Comparison of ENCODE assay signal across 8 mouse cellular contexts in the genomic region with DNA sequence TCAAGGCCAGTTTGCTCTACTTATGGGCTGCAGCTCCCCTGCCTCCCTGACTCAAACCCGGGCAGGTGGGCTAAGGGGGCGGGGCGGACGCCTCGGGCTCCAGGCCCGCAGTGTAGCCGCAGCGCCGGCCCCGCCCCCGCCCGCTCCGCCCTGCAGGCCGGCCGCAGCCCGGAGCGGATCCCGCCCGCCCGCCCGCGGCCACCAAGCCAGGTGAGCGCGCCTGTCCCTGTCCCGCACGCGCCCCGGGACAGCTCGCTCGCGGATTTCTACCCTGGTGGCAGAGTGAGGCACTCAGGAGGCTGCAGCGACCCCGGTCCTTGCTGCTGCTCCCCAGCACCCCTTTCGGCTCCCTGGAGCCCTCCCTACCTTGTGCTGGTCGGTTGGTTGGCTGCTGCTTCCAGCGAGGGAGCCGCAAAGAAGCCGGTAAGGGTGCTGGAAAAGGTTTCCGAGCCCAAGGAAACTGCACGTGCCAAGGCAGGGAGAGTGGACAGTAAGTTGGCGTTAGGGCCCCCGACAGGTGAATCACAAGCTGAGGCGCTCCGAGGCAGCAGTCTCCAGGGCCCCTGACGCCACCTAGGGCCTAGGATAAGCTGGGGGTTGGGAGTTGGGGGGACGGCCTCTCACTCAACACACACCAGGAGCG. TPM values are rescaled to one million over a fixed set of nuclear protein-coding genes. Genes with fewer than 3 reads are reported as not detected.
A peak's percentile ranks its signal among the peaks of the same experiment; 100 is the strongest.
DNase-seq lines count a peak whose midpoint lies in the region; ATAC-seq and TF ChIP-seq lines count a peak whose summit lies in the region.

A gene (plus strand): TSS at position 143 of the 643 bp plus-strand sequence.

- H3K4me1 ChIP-seq in heart, adult 2 months (ENCODE audit: control insufficient read depth, insufficient read depth, low read length): peaks cover 2% of the 10 kb centered on the region
- H3K4me1 ChIP-seq in embryonic facial prominence, embryonic 12.5 days: 0 out of 2 replicates have a peak, but pooled peaks cover 8% of the 10 kb centered on the region
- peaks cover 8% of the 10 kb centered on the region for H3K4me1 ChIP-seq in hindbrain, embryonic 16.5 days (ENCODE audit: control insufficient read depth, insufficient read depth, low read depth, low read length)
- peaks cover 1% of the 10 kb centered on the region; the same call in 1 of the 2 replicates for H3K4me1 ChIP-seq in liver, adult 2 months (ENCODE audit: control insufficient read depth, insufficient read depth, low read length)
- H3K4me1 ChIP-seq in olfactory bulb, adult 2 months (ENCODE audit: control insufficient read depth, insufficient read depth, low read length): peaks cover 13% of the 10 kb centered on the region

- TF ChIP-seq CTCF in heart, adult 2 months (IDR thresholded peaks at IDR 0.05): no peak
- 0 out of 2 replicates have a peak, but pooled peaks have one; percentile 8 for TF ChIP-seq CTCF in liver, adult 2 months (IDR thresholded peaks at IDR 0.05; ENCODE audit: low read depth, low read length)
- no peak for TF ChIP-seq CTCF in olfactory bulb, adult 2 months (IDR thresholded peaks at IDR 0.05; ENCODE audit: insufficient read depth, low read depth, low read length)

- no peak for TF ChIP-seq EP300 in heart, adult 2 months (IDR thresholded peaks at IDR 0.05; ENCODE audit: insufficient read depth, low read depth, low read length)

- H3K79me2 ChIP-seq in heart, adult 2 months (replicated peaks; ENCODE audit: control insufficient read depth, insufficient read depth, low read length): no peaks in the 10 kb centered on the region
- no peaks in the 10 kb centered on the region for H3K79me2 ChIP-seq in liver, adult 2 months (ENCODE audit: control insufficient read depth, insufficient read depth, low read length)

- H3K9ac ChIP-seq in heart, adult 2 months (ENCODE audit: low read depth, low read length): peak within 1 kb of the TSS; percentile 41; the same call in 1 of the 2 replicates
- H3K9ac ChIP-seq in embryonic facial prominence, embryonic 12.5 days: peak within 1 kb of the TSS; percentile 51
- peak within 1 kb of the TSS; percentile 63 for H3K9ac ChIP-seq in hindbrain, embryonic 16.5 days (ENCODE audit: low read depth, low read length)
- H3K9ac ChIP-seq in liver, adult 2 months (ENCODE audit: low read depth, low read length): peak within 1 kb of the TSS; percentile 80

- H3K36me3 ChIP-seq in heart, adult 2 months (ENCODE audit: control insufficient read depth, insufficient read depth, low read length): peaks cover 2% of the 10 kb centered on the region
- H3K36me3 ChIP-seq in embryonic facial prominence, embryonic 12.5 days: peaks cover 26% of the 10 kb centered on the region
- H3K36me3 ChIP-seq in hindbrain, embryonic 16.5 days (ENCODE audit: control insufficient read depth, insufficient read depth, low read length): peaks cover 14% of the 10 kb centered on the region; the same call in 1 of the 2 replicates
- H3K36me3 ChIP-seq in liver, adult 2 months (ENCODE audit: control insufficient read depth, insufficient read depth, low read length): peaks cover 8% of the 10 kb centered on the region; the same call in 1 of the 2 replicates

- peak within 1 kb of the TSS; percentile 78 for H3K4me2 ChIP-seq in embryonic facial prominence, embryonic 12.5 days (replicated peaks)
- H3K4me2 ChIP-seq in hindbrain, embryonic 16.5 days (ENCODE audit: low read length): peak within 1 kb of the TSS; percentile 83

- H3K9me3 ChIP-seq in embryonic facial prominence, embryonic 12.5 days: no peaks in the 10 kb centered on the region
- H3K9me3 ChIP-seq in hindbrain, embryonic 16.5 days (ENCODE audit: control insufficient read depth, low read length): no peaks in the 10 kb centered on the region

- intact Hi-C loops in heart, adult 2 months (cut with DNase I): no loop called here
- intact Hi-C loops in heart, postnatal 25 days (cut with DNase I): no loop called here

- peaks cover 2% of the 10 kb centered on the region; the same call in 1 of the 2 replicates for H3K27me3 ChIP-seq in heart, adult 2 months (ENCODE audit: control insufficient read depth, insufficient read depth, low read length)
- H3K27me3 ChIP-seq in embryonic facial prominence, embryonic 12.5 days: peaks cover 23% of the 10 kb centered on the region
- no peaks in the 10 kb centered on the region; the same call in 1 of the 2 replicates for H3K27me3 ChIP-seq in hindbrain, embryonic 16.5 days (replicated peaks; ENCODE audit: control insufficient read depth, insufficient read depth, low read length)
- no peaks in the 10 kb centered on the region for H3K27me3 ChIP-seq in liver, adult 2 months (ENCODE audit: control insufficient read depth, insufficient read depth, low read length)

- ATAC-seq in embryonic facial prominence, embryonic 12.5 days (ENCODE audit: insufficient number of reproducible peaks, insufficient read depth, low FRiP score, low TSS enrichment): peak; percentile 62
- peak; percentile 48 for ATAC-seq in hindbrain, embryonic 16.5 days
- ATAC-seq in activated CD4-positive, CD25-positive, alpha-beta regulatory T cell, adult 4 months: no peak

- WGBS in heart, adult 2 months: 4% methylated on average over 47 of the region's 47 CpGs
- WGBS in embryonic facial prominence, embryonic 12.5 days: under 1% methylated on average over 39 of the region's 47 CpGs
- 1% methylated on average over 26 of the region's 47 CpGs for WGBS in hindbrain, embryonic 16.5 days
- WGBS in liver, adult 2 months: 4% methylated on average over 47 of the region's 47 CpGs
- 4% methylated on average over 47 of the region's 47 CpGs for WGBS in olfactory bulb, adult 2 months

- TF ChIP-seq POLR2A in heart, adult 2 months (IDR thresholded peaks at IDR 0.05; ENCODE audit: insufficient read depth, low read depth, low read length): no peak
- TF ChIP-seq POLR2A in liver, adult 2 months (IDR thresholded peaks at IDR 0.05; ENCODE audit: extremely low read depth, insufficient read depth, low read length): no peak
- no peak for TF ChIP-seq POLR2A in olfactory bulb, adult 2 months (IDR thresholded peaks at IDR 0.05; ENCODE audit: insufficient read depth, low read depth, low read length)

- H3K4me3 ChIP-seq in heart, adult 2 months: peak within 1 kb of the TSS; percentile 49
- peak within 1 kb of the TSS; percentile 37 for H3K4me3 ChIP-seq in embryonic facial prominence, embryonic 12.5 days
- H3K4me3 ChIP-seq in hindbrain, embryonic 16.5 days (ENCODE audit: low read length): peak within 1 kb of the TSS; percentile 42
- peak within 1 kb of the TSS; percentile 66 for H3K4me3 ChIP-seq in liver, adult 2 months (ENCODE audit: insufficient read depth, low read depth, low read length)
- H3K4me3 ChIP-seq in olfactory bulb, adult 2 months (ENCODE audit: insufficient read depth, low read depth, low read length): peak within 1 kb of the TSS; percentile 52

- DNase-seq in heart, adult 2 months: peak; percentile 22 to 29
- no peak for DNase-seq in heart, postnatal 25 days (ENCODE audit: low spot score)
- peak; percentile 25 to 47 for DNase-seq in adrenal gland, adult 18-20 months (ENCODE audit: low spot score in 2 of 2)
- no peak for DNase-seq in liver, adult 2 months (ENCODE audit: extremely low read depth, low read depth, low spot score)

- no peak within 1 kb of the TSS for H3K27ac ChIP-seq in heart, adult 2 months
- no peak within 1 kb of the TSS for H3K27ac ChIP-seq in embryonic facial prominence, embryonic 12.5 days
- no peak within 1 kb of the TSS for H3K27ac ChIP-seq in hindbrain, embryonic 16.5 days (ENCODE audit: low read depth, low read length)
- no peak within 1 kb of the TSS for H3K27ac ChIP-seq in liver, adult 2 months (replicated peaks; ENCODE audit: insufficient read depth, low read depth, low read length)
- H3K27ac ChIP-seq in olfactory bulb, adult 2 months (ENCODE audit: insufficient read depth, low read depth, low read length): no peak within 1 kb of the TSS

RNA-seq across cellular contexts. Expression of the gene that starts here (rescaled TPM):
- under 1 TPM in 1 of 2 experiments, not detected in 1; 0.14 TPM for total RNA-seq in heart, adult 2 months (2021)
- polyA plus RNA-seq in heart, adult 2 months (2012; rRNA removed): 0.08 and 0.09 TPM in 2 replicates
- under 1 TPM in 1 of 2 experiments, not detected in 1; 0.28 TPM for total RNA-seq in heart, postnatal 25 days (2021)
- 10 to 100 TPM in 1 of 2 experiments, 1 to 10 TPM in 1; 7.3 to 11.7 TPM for total RNA-seq in adrenal gland, adult 18-20 months (2021)
- 1.0 and 1.5 TPM in 2 replicates for polyA plus RNA-seq in embryonic facial prominence, embryonic 12.5 days (2016; fragmentation: Nextera tagmentation; extraction: Ambion mirVana)
- polyA plus RNA-seq in hindbrain, embryonic 16.5 days (2015; fragmentation: Nextera tagmentation; extraction: Ambion mirVana): 13.4 and 14.8 TPM in 2 replicates
- 1.4 and 3.7 TPM in 2 replicates for total RNA-seq in liver, adult 2 months (2014; rRNA removed)
- polyA plus RNA-seq in liver, adult 2 months (2012; rRNA removed): 3.5 and 3.7 TPM in 2 replicates
- polyA plus RNA-seq in olfactory bulb, adult 2 months (2012; ENCODE audit: insufficient read depth, insufficient read length, low replicate concordance, missing spikeins): not detected in 2 replicates
- not detected for polyA plus RNA-seq in activated CD4-positive, CD25-positive, alpha-beta regulatory T cell, adult 4 months (2017; shearing (Covaris generic))

Comparison
In these comparisons a context has a peak if more than half of its experiments do, and no peak if none do; other contexts are left out.
1. Peak in DNase-seq, H3K4me3 ChIP-seq and H3K9ac ChIP-seq in heart, adult 2 months; RNA of the gene not detected or under 1 TPM.
2. DNase-seq: peak in adrenal gland, adult 18-20 months (2 of 2); none in heart, postnatal 25 days (single experiment) and liver, adult 2 months (single experiment).
3. Peak in every context shown above with its lines, with median percentiles within 50 percentile points of each other: H3K4me3 ChIP-seq and H3K9ac ChIP-seq.